Mouse (Mus musculus) embryonic fibroblast, embryonic 13.5 days (primary cell): ENCODE data around the gene Tmed9.

ENCODE experiments used
- CTCF ChIP-seq: IDR thresholded peaks from 2 replicates; pipeline ENCODE4 v1.5.1; 2011; ENCODE audit warnings: mild to moderate bottlenecking, control low read depth, low read length, moderate library complexity, borderline replicate concordance; ENCODE audit not compliant: insufficient read depth
- POLR2A ChIP-seq: IDR thresholded peaks from 2 replicates; pipeline ENCODE4 v1.6.1; 2011; ENCODE audit warnings: low read depth, mild to moderate bottlenecking, control low read depth, low read length, moderate library complexity

DNA sequence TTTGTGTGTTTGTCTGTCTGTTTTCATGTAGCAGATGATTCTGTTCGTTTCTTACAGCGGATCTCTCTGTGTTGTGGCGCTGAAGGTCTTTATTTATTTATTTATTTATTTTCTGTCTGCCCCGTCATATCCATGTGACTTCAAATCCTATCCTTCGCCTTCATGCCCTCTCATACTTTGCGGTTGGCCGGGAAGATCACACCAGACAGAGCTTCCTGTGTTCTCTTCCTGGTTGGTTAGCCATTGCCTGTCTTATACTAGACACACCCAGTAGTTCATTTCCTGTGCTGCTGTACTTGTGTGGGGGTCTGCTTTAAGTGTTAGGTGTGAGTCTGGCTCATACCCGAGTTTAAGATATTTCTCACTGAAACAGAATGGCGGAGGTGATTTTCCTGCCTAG, 27.1 kb downstream of the Tmed9 start:
- TF ChIP-seq POLR2A (no peak), CTCF (no peak)
